Mouse (Mus musculus): ENCODE results near the gene Ccdc182. TPM values are rescaled to one million over a fixed set of nuclear protein-coding genes. Genes with fewer than 3 reads are reported as not detected.

Gene Ccdc182
- polyA plus RNA-seq, 2 experiments, result not detected

GRCm38 (mm10) chr11:88251972-88252766 lies 41.7 kb upstream of the Ccdc182 start:
- DNase-seq (ENCODE audit: low read depth in 3 of 3, low spot score in 3 of 3) (no peak), ATAC-seq (ENCODE audit: insufficient read depth) (no peak)
- 11% methylated on average over 22 of the region's 22 CpGs for WGBS (ENCODE audit: insufficient replicate concordance)
- Histone ChIP-seq H3K27ac (no peak overlapping the region), H3K36me3 (replicated peaks; ENCODE audit: control insufficient read depth, insufficient read depth, low read depth) (no peaks in the 10 kb centered on the region), H3K27me3 (ENCODE audit: control insufficient read depth, insufficient read depth, low read length) (no peaks in the 10 kb centered on the region), H3K9ac (replicated peaks) (no peak overlapping the region), H3K9me3 (ENCODE audit: control insufficient read depth, low read length) (no peaks in the 10 kb centered on the region), H3K4me3 (ENCODE audit: insufficient read depth in 1 of 2, low read depth in 2 of 2, low read length in 2 of 2) (no peak overlapping the region), H3K4me2 (ENCODE audit: low read depth) (no peak overlapping the region), H3K4me1 (replicated peaks; ENCODE audit: control insufficient read depth in 2 of 2, insufficient read depth in 2 of 2, low read length in 1 of 2) (no peaks in the 10 kb centered on the region; a peak in 2 of 4 replicates)
- TF ChIP-seq CTCF (IDR thresholded peaks at IDR 0.05; ENCODE audit: low read depth) (peak; percentile 96), EP300 (IDR thresholded peaks at IDR 0.05; ENCODE audit: low read depth) (no peak)

DNA sequence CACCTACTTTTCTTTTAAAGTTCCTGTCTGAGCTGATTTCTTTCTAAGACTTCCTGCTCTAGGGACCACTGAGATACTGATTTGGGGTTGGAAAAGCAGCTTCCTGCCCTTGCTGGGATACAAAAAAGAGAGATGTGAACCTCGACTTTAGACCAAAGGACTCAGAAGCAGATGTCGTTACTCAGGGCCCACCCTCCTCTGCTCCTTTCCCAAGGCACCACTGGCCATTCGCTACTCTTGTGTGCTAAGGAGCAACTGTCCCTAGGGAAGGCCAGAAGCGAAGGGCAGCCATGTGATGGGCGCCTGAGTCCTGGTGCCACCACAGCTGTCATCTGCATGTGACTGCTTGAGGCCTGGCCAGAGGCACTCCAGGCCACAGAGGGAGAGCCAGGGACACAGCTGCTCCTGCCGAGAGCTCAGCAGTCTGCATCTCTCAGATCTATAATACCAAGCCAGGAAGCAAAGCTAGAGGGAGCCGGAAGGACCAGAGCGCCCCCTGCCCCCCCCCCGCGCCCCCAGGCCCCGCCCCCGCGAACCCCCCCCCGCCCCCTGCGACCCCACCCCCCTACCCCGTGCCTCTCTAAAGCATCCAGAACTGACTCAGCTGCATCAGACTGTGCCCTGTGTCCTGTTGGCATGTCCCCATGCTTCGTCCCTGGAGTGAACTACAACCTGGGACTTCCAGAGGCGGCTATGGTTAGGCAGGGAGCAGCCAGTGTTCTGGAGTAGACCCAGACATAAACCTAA lies 40.9 kb upstream of the Ccdc182 start:
- H3K27ac ChIP-seq, result no peak overlapping the region

GRCm38 (mm10) chr11:88253514-88254167 lies 40.2 kb upstream of the Ccdc182 start:
- Histone ChIP-seq H3K4me1 (replicated peaks; ENCODE audit: control insufficient read depth in 2 of 2, insufficient read depth in 2 of 2, low read length in 1 of 2) (no peaks in the 10 kb centered on the region; a peak in 1 of 4 replicates), H3K36me3 (replicated peaks; ENCODE audit: control insufficient read depth, insufficient read depth, low read depth) (no peaks in the 10 kb centered on the region), H3K4me3 (ENCODE audit: insufficient read depth in 1 of 2, low read depth in 2 of 2, low read length in 2 of 2) (no peak overlapping the region), H3K4me2 (ENCODE audit: low read depth) (no peak overlapping the region), H3K9me3 (ENCODE audit: control insufficient read depth, low read length) (no peaks in the 10 kb centered on the region), H3K9ac (replicated peaks) (no peak overlapping the region), H3K27me3 (ENCODE audit: control insufficient read depth, insufficient read depth, low read length) (no peaks in the 10 kb centered on the region), H3K27ac (no peak overlapping the region)
- no peak for ATAC-seq (ENCODE audit: insufficient read depth)
- WGBS (ENCODE audit: insufficient replicate concordance), result 56% methylated on average over 7 of the region's 7 CpGs
- no peak for DNase-seq (ENCODE audit: low read depth in 3 of 3, low spot score in 3 of 3)
- no peak for TF ChIP-seq CTCF (IDR thresholded peaks at IDR 0.05; ENCODE audit: low read depth)
- no peak for TF ChIP-seq EP300 (IDR thresholded peaks at IDR 0.05; ENCODE audit: low read depth)

More for the DNA sequence above, 40.9 kb upstream of the Ccdc182 start:
- Histone ChIP-seq H3K4me1 (replicated peaks; ENCODE audit: control insufficient read depth in 2 of 2, insufficient read depth in 2 of 2, low read length in 1 of 2) (no peaks in the 10 kb centered on the region; a peak in 1 of 4 replicates), H3K9ac (replicated peaks) (no peak overlapping the region), H3K4me3 (ENCODE audit: insufficient read depth in 1 of 2, low read depth in 2 of 2, low read length in 2 of 2) (no peak overlapping the region), H3K9me3 (ENCODE audit: control insufficient read depth, low read length) (no peaks in the 10 kb centered on the region), H3K36me3 (replicated peaks; ENCODE audit: control insufficient read depth, insufficient read depth, low read depth) (no peaks in the 10 kb centered on the region), H3K27me3 (ENCODE audit: control insufficient read depth, insufficient read depth, low read length) (no peaks in the 10 kb centered on the region), H3K4me2 (ENCODE audit: low read depth) (no peak overlapping the region)
- 21% methylated on average over 18 of the region's 18 CpGs for WGBS (ENCODE audit: insufficient replicate concordance)
- TF ChIP-seq EP300 (IDR thresholded peaks at IDR 0.05; ENCODE audit: low read depth) (no peak), CTCF (IDR thresholded peaks at IDR 0.05; ENCODE audit: low read depth) (no peak)
- DNase-seq (ENCODE audit: low read depth in 3 of 3, low spot score in 3 of 3), result no peak
- ATAC-seq (ENCODE audit: insufficient read depth), result no peak

GRCm38 (mm10) chr11:88257700-88258099 lies 36.2 kb upstream of the Ccdc182 start:
- H3K36me3 ChIP-seq (replicated peaks; ENCODE audit: control insufficient read depth, insufficient read depth, low read depth), result no peaks in the 10 kb centered on the region
- ATAC-seq (ENCODE audit: insufficient read depth) (no peak), DNase-seq (ENCODE audit: low read depth in 3 of 3, low spot score in 3 of 3) (no peak)
- no peaks in the 10 kb centered on the region for H3K9me3 ChIP-seq (ENCODE audit: control insufficient read depth, low read length)
- H3K27ac ChIP-seq, result no peak overlapping the region
- WGBS (ENCODE audit: insufficient replicate concordance), result 67% methylated on average over 4 of the region's 4 CpGs
- no peaks in the 10 kb centered on the region for H3K4me1 ChIP-seq (replicated peaks; ENCODE audit: control insufficient read depth in 2 of 2, insufficient read depth in 2 of 2, low read length in 1 of 2)
- TF ChIP-seq CTCF (IDR thresholded peaks at IDR 0.05; ENCODE audit: low read depth) (no peak), EP300 (IDR thresholded peaks at IDR 0.05; ENCODE audit: low read depth) (no peak)
- H3K4me2 ChIP-seq (ENCODE audit: low read depth), result no peak overlapping the region
- no peak overlapping the region for H3K9ac ChIP-seq (replicated peaks)
- H3K4me3 ChIP-seq (ENCODE audit: insufficient read depth in 1 of 2, low read depth in 2 of 2, low read length in 2 of 2), result no peak overlapping the region
- H3K27me3 ChIP-seq (ENCODE audit: control insufficient read depth, insufficient read depth, low read length), result no peaks in the 10 kb centered on the region

GRCm38 (mm10) chr11:88258212-88258611 lies 35.6 kb upstream of the Ccdc182 start:
- no peak overlapping the region for H3K9ac ChIP-seq (replicated peaks)
- DNase-seq (ENCODE audit: low read depth in 3 of 3, low spot score in 3 of 3) (no peak), ATAC-seq (ENCODE audit: insufficient read depth) (no peak)
- 58% methylated on average over 4 of the region's 4 CpGs for WGBS (ENCODE audit: insufficient replicate concordance)
- H3K4me2 ChIP-seq (ENCODE audit: low read depth), result no peak overlapping the region
- TF ChIP-seq CTCF (IDR thresholded peaks at IDR 0.05; ENCODE audit: low read depth) (peak; percentile 61), EP300 (IDR thresholded peaks at IDR 0.05; ENCODE audit: low read depth) (no peak)
- H3K36me3 ChIP-seq (replicated peaks; ENCODE audit: control insufficient read depth, insufficient read depth, low read depth), result no peaks in the 10 kb centered on the region
- no peaks in the 10 kb centered on the region for H3K27me3 ChIP-seq (ENCODE audit: control insufficient read depth, insufficient read depth, low read length)
- H3K9me3 ChIP-seq (ENCODE audit: control insufficient read depth, low read length), result no peaks in the 10 kb centered on the region
- H3K4me3 ChIP-seq (ENCODE audit: insufficient read depth in 1 of 2, low read depth in 2 of 2, low read length in 2 of 2), result no peak overlapping the region
- no peaks in the 10 kb centered on the region for H3K4me1 ChIP-seq (replicated peaks; ENCODE audit: control insufficient read depth in 2 of 2, insufficient read depth in 2 of 2, low read length in 1 of 2)
- no peak overlapping the region for H3K27ac ChIP-seq
